Mouse (Mus musculus): ENCODE data around the gene Tnrc6c.

Gene Tnrc6c

DNA sequence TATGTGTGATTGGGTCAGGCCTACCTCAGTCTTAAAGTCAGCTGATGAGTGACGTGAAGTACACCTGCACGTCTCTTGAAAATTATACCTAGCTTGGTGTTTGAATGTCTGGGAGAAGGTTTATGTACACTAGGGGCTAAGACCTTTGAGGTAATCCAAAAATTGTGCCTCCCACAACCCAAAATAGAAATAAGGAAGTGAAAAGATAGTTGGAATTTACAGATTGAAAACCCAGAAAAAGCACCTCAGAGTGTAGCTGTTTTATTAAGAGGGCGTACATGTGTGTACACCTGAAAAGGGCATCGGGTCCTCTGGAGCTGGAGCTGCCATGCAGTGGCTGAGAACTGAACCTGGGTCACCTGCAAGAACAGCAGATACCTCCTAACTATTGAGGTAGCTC lies 24.1 kb downstream of the Tnrc6c start:
- WGBS, result 78% methylated on average over 4 of the region's 4 CpGs

DNA sequence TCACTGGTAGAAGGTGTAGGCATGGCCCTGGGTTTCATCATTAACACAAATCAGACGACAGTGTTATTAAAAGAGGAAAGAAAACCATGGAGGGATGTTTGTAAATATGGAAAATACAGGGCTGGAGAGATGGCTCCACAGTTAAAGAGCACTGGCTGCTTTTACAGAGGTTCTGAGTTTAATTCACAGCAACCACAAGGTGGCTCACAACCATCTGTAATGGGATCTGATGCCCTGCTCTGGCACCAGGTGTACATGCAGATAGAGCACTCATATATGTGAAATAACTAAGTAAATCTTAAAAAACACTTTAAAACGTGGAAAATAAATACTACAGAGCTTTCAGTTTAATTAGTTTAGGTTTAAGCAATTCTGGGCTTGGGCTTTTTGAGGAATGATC lies 24.7 kb downstream of the Tnrc6c start:
- 46% methylated on average over 2 of the region's 2 CpGs for WGBS

DNA sequence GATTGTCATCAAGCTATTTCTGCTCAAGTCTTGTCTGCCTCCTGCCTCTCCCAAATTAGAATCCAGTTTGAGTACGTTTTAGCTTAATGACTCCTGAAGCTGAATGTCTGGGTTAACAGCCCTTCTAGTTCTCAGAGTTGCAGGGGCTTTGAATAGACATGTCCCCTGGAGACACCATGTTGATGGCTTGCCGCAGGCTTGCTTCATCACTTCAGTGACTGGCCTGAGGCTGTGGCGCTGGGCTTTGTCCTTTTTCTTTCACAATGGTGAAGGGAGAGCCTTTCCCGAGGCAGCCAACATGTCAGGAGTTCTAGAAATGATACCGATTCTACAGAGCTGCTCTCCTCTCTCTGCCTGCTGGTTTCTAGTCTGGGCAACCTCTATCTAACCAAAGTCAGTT lies 30.6 kb downstream of the Tnrc6c start:
- WGBS, result 21% methylated on average over 5 of the region's 5 CpGs

- WGBS, result 21% methylated on average over 3 of the region's 3 CpGs
These were observed 31.4 kb downstream of the Tnrc6c start for GRCm38 (mm10) chr11:117685461-117685860.

GRCm38 (mm10) chr11:117686021-117686420 lies 31.9 kb downstream of the Tnrc6c start:
- WGBS, result 47% methylated on average over 8 of the region's 8 CpGs

- WGBS, result 63% methylated on average over 2 of the region's 2 CpGs
These were observed 34.5 kb downstream of the Tnrc6c start for GRCm38 (mm10) chr11:117688603-117689002.

DNA sequence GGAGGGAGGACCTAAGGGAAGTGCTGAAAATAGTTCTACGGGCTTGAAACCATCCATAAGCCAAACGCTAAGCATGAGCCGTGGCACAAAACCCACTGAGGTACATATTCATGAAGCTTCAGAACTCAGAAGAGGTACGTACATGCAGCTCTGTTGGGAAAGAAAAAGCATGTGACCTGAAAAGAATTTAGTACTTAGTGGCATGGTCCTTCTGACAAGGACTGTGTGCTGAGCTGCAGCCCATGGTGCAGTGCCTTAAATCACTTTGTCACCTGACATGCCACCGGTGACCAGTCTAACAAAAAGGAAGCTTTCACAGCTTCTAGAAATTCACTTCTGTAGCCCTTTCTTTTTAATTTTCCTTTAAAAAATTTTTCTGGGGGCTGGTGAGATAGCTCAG lies 40.0 kb downstream of the Tnrc6c start:
- WGBS, result 52% methylated on average over 5 of the region's 5 CpGs

DNA sequence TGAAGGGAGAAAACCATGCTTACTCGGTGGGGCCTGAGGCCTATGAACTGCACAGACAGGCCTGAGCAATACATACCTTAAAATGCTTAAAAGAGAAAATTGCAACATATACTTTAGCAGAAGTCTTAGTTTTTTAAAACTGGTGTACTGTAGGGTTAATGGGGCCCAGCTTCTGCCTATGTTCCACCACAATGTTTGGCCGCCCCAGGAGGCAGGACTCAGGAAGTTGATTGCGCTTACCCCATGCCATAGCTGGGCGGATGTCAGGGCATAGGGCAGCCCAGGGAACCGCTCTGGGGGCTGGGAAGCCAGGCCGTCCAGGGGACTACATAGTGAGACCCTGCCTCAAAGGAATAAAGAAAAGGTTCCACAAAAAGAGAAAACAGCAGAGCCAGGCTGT lies 42.5 kb downstream of the Tnrc6c start:
- 73% methylated on average over 6 of the region's 6 CpGs for WGBS

- WGBS, result 83% methylated on average over 4 of the region's 4 CpGs
These were observed 46.8 kb downstream of the Tnrc6c start for GRCm38 (mm10) chr11:117700871-117701270.

DNA sequence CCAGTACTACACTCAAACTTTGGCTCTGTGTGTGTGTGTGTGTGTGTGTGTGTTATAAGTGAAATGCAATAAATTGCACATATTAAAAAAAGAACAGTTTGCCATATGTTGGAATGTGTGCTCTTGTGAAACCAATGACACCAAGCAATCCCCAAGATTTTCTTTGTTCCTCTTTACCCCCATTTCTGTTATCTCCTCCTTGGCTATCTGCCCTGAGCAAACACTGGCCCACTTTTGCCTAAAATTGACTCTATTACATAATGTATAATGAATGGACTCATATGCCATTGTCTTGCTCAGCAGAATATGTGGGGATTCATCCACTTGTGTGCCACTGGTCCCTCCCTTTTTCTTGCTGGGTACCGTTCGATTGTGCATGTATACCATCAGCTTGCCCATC lies 52.2 kb downstream of the Tnrc6c start:
- 77% methylated on average over 2 of the region's 2 CpGs for WGBS

- 49% methylated on average over 2 of the region's 2 CpGs for WGBS
These were observed 53.1 kb downstream of the Tnrc6c start for GRCm38 (mm10) chr11:117707238-117707637.

GRCm38 (mm10) chr11:117709308-117709707 lies 55.2 kb downstream of the Tnrc6c start:
- WGBS, result 46% methylated on average over 4 of the region's 4 CpGs

DNA sequence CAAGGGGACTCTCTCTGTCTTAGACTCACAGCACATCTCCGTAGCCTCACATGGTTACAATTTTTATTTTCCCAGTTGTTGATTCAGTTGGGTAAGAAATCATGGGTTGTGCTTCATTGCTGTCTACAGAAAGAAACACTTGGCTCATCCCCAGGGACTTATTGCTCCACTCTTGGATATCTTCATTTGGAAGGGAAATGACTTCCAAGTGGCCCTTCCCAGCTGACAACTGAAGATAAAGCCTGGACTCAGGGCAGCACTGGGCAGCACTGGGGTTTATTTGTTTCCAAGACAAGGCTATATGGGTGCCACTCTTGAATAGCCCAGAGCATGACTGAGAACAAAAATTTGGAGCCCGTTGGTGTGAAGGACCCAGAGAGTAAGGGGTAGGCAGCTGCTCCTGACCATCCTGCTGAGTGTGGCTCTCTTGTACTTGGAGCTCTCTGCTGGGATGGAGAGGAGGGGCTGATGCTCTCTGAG lies 56.8 kb downstream of the Tnrc6c start:
- 55% methylated on average over 2 of the region's 2 CpGs for WGBS

- WGBS, result 80% methylated on average over 1 of the region's 1 CpGs
These were observed 58.0 kb downstream of the Tnrc6c start for GRCm38 (mm10) chr11:117712065-117712464.

DNA sequence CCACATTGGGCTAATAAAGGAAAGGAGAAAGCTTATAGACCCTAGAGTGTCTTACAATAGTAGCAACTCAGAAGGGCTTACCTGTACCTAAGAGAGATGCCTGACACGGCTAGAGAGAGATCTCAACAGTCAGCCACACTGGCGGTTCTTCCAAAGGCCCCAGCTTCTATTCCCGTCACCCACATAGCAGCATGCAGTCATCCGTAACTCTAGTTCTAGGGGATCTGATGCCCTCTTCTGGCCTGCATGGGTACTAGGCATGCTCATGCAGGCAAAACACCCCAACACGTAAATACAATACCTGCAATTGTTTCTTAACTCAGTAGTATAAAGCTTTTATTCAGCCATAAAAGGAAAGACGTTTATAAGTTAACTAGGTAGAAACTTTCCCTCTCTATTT lies 59.3 kb downstream of the Tnrc6c start:
- 88% methylated on average over 6 of the region's 6 CpGs for WGBS

GRCm38 (mm10) chr11:117718838-117719237 lies 64.7 kb downstream of the Tnrc6c start:
- 71% methylated on average over 3 of the region's 3 CpGs for WGBS

GRCm38 (mm10) chr11:117724604-117725301 lies 70.7 kb downstream of the Tnrc6c start:
- 74% methylated on average over 6 of the region's 6 CpGs for WGBS

- 58% methylated on average over 4 of the region's 4 CpGs for WGBS
These were observed 72.9 kb downstream of the Tnrc6c start for GRCm38 (mm10) chr11:117727031-117727430.

DNA sequence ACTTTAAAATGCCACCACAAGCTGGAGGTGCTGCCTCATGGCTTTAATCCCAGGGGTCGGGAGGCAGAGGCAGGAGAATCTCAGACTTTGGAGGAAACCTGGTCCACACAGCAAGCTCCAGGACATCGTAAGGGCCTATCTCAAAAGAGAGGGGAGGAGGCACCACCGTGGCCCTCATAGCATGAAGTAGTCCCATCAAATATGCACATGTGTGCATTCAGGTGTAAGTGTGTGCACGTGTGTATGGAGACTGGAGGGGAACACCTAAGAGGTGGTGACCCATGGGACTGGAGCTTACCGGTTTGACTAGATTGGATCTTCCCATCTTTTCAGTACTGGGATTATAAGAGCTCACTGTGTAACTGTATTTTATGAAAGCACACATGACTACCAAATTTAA lies 74.2 kb downstream of the Tnrc6c start:
- WGBS, result 85% methylated on average over 5 of the region's 5 CpGs

GRCm38 (mm10) chr11:117728841-117729240 lies 74.8 kb downstream of the Tnrc6c start:
- 17% methylated on average over 1 of the region's 1 CpGs for WGBS

- 47% methylated on average over 3 of the region's 3 CpGs for WGBS
These were observed 75.3 kb downstream of the Tnrc6c start for GRCm38 (mm10) chr11:117729341-117729740.

- 68% methylated on average over 7 of the region's 7 CpGs for WGBS
These were observed 75.9 kb downstream of the Tnrc6c start for GRCm38 (mm10) chr11:117729798-117730489.

DNA sequence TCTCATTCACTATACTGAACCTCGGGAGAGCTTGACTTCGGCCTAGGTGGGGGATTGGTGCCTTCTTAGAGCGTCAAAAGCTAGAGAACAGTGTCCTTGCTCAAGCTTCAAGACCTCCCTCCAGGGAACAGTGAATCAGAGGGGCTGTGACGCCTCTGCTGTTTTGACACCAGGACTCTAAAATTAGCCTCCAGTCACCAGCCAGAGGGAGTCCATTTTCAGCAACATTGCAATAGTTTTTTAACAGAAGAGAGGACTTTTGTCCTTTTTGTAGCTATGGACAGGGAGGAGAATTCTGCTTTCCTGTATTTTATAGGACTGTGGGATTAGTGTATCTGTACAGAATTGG lies 76.4 kb downstream of the Tnrc6c start:
- WGBS, result 52% methylated on average over 4 of the region's 4 CpGs

All from cerebral cortex, adult 2 months (tissue).